Mouse (Mus musculus) thymus, adult 2 months (tissue): ENCODE data around the gene B4galt1. TPM values are rescaled to one million over a fixed set of nuclear protein-coding genes. Genes with fewer than 3 reads are reported as not detected.

Source experiments
- DNase-seq: peaks from one replicate; pipeline ENCODE4 v3.0.0; 2021
- H3K27ac ChIP-seq: fragments of 200-500 bp; 2 replicates; pipeline ENCODE4 v1.5.1; 2012; ENCODE audit warnings: low read length, control low read depth; ENCODE audit not compliant: control insufficient read depth, insufficient read depth
- H3K27me3 ChIP-seq: fragments of 200-500 bp; 2 replicates; pipeline ENCODE4 v1.6.1; 2012; ENCODE audit warnings: mild to moderate bottlenecking, low read length, moderate library complexity, mixed read lengths; ENCODE audit not compliant: control insufficient read depth, insufficient read depth
- H3K36me3 ChIP-seq: fragments of 200-500 bp; 2 replicates; pipeline ENCODE4 v1.6.1; 2012; ENCODE audit warnings: mild to moderate bottlenecking, low read length, moderate library complexity; ENCODE audit not compliant: control insufficient read depth, insufficient read depth
- H3K4me1 ChIP-seq: fragments of 200-500 bp; replicated peaks from 2 replicates; pipeline ENCODE4 v1.6.1; 2012; ENCODE audit warnings: low read length; ENCODE audit not compliant: control insufficient read depth, insufficient read depth
- H3K4me3 ChIP-seq: fragments of 200-500 bp; 2 replicates; pipeline ENCODE4 v1.5.1; 2012; ENCODE audit warnings: mild to moderate bottlenecking, low read length, control low read depth, moderate library complexity; ENCODE audit not compliant: control insufficient read depth, insufficient read depth
- CTCF ChIP-seq: fragments of 200-500 bp; IDR thresholded peaks from 2 replicates; pipeline ENCODE4 v1.5.1; 2012; ENCODE audit warnings: mild to moderate bottlenecking, control low read depth, low read length, moderate library complexity, borderline replicate concordance; ENCODE audit not compliant: control insufficient read depth, poor library complexity, insufficient read depth; ENCODE audit errors: extremely low read depth
- POLR2A ChIP-seq: fragments of 200-500 bp; IDR thresholded peaks from 2 replicates; pipeline ENCODE4 v1.6.1; 2012; ENCODE audit warnings: mild to moderate bottlenecking, low read length, control low read depth, moderate library complexity; ENCODE audit not compliant: control insufficient read depth, poor library complexity, insufficient read depth; ENCODE audit errors: extremely low read depth
- WGBS: fragments of 180-500 bp; shearing (Covaris S2); methylation state at CpG from one replicate; pipeline ENCODE4 v1.1.7; 2018; 5-methylcytosine and 5-hydroxymethylcytosine counted together
- polyA plus RNA-seq: library from polyadenylated mRNA; depleted of rRNA; stranded (reverse); fragments of >200 nt; gene quantifications from 2 replicates; pipeline ENCODE4 v1.2.3, GENCODE M21; 2012

B4galt1 gene
- polyA plus RNA-seq, 1 experiment = 34.1 TPM

GRCm38 (mm10) chr4:40837008-40837407 is 16.8 kb downstream of the B4galt1 start:
- no peak for DNase-seq
- Histone ChIP-seq H3K27me3 (no peaks in the 10 kb centered on the region), H3K4me3 (no peak overlapping the region), H3K4me1 (peaks cover 55% of the 10 kb centered on the region), H3K36me3 (no peaks in the 10 kb centered on the region), H3K27ac (peak overlapping the region; percentile 59; the same call in 1 of the 2 replicates)
- TF ChIP-seq POLR2A = no peak
- TF ChIP-seq CTCF = no peak
- 62% methylated on average over 3 of the region's 3 CpGs for WGBS

DNA sequence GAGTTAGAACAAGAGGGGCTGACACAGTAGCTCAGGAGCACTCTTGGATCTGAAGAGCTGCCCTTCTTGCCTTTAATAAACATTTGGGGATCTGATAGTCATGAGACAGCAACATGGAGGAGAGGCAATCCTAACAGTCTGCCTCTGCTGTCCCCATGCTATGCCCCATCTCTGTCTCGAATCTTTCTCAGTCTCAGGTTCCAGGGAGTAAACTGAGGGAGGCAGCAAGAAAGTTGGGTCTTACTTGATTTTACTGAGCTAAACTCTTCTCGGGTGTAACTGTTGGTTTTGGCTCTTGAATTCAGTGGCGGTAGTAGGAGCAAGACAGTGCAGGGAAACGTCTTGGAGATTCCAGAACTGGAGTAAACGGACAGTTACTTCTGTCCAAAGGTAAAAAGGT is 18.9 kb downstream of the B4galt1 start:
- no peak for DNase-seq
- no peak for TF ChIP-seq POLR2A
- no peak for TF ChIP-seq CTCF
- H3K4me3 ChIP-seq = no peak overlapping the region
- H3K4me1 ChIP-seq = peaks cover 54% of the 10 kb centered on the region
- no peaks in the 10 kb centered on the region for H3K27me3 ChIP-seq
- peak overlapping the region; percentile 22; the same call in 1 of the 2 replicates for H3K27ac ChIP-seq
- H3K36me3 ChIP-seq = no peaks in the 10 kb centered on the region
- 93% methylated on average over 5 of the region's 5 CpGs for WGBS

- DNase-seq = no peak
- TF ChIP-seq POLR2A (no peak), CTCF (no peak)
- no peaks in the 10 kb centered on the region for H3K36me3 ChIP-seq
- 66% methylated on average over 4 of the region's 4 CpGs for WGBS
- H3K27ac ChIP-seq = peak overlapping the region; percentile 57
- peaks cover 53% of the 10 kb centered on the region for H3K4me1 ChIP-seq
- no peak overlapping the region for H3K4me3 ChIP-seq
- H3K27me3 ChIP-seq = no peaks in the 10 kb centered on the region
These were observed 19.5 kb downstream of the B4galt1 start for GRCm38 (mm10) chr4:40834232-40834786.

GRCm38 (mm10) chr4:40833381-40834231 is 20.2 kb downstream of the B4galt1 start:
- Histone ChIP-seq H3K27ac (peak overlapping the region; percentile 71), H3K27me3 (no peaks in the 10 kb centered on the region), H3K4me3 (no peak overlapping the region), H3K36me3 (no peaks in the 10 kb centered on the region), H3K4me1 (peaks cover 47% of the 10 kb centered on the region)
- DNase-seq = peak; percentile 54
- no peak for TF ChIP-seq CTCF
- 24% methylated on average over 9 of the region's 9 CpGs for WGBS

GRCm38 (mm10) chr4:40830530-40830929 is 23.3 kb downstream of the B4galt1 start:
- no peak overlapping the region for H3K27ac ChIP-seq
- H3K4me3 ChIP-seq = no peak overlapping the region
- H3K36me3 ChIP-seq = 0 out of 2 replicates have a peak, but pooled peaks cover 3% of the 10 kb centered on the region
- 91% methylated on average over 5 of the region's 5 CpGs for WGBS
- peaks cover 34% of the 10 kb centered on the region for H3K4me1 ChIP-seq
- TF ChIP-seq POLR2A = no peak
- TF ChIP-seq CTCF = no peak
- DNase-seq = no peak
- H3K27me3 ChIP-seq = no peaks in the 10 kb centered on the region

GRCm38 (mm10) chr4:40829654-40830400 is 24.0 kb downstream of the B4galt1 start:
- Histone ChIP-seq H3K27ac (no peak overlapping the region), H3K27me3 (no peaks in the 10 kb centered on the region), H3K4me1 (peaks cover 35% of the 10 kb centered on the region), H3K36me3 (0 out of 2 replicates have a peak, but pooled peaks cover 3% of the 10 kb centered on the region), H3K4me3 (no peak overlapping the region)
- TF ChIP-seq POLR2A (no peak), CTCF (no peak)
- WGBS = 84% methylated on average over 13 of the region's 13 CpGs
- no peak for DNase-seq
